Mouse (Mus musculus) stomach, embryonic 14.5 days (tissue): ENCODE results near the gene Slc26a8. TPM values are rescaled to one million over a fixed set of nuclear protein-coding genes. Genes with fewer than 3 reads are reported as not detected.

Source experiments
- ATAC-seq: fragments of 200-750 bp; cut with Nextera tagmentation; 2 replicates; pipeline ENCODE4 v1.8.0; 2017; ENCODE audit warnings: low read depth, moderate TSS enrichment; ENCODE audit not compliant: insufficient number of reproducible peaks, insufficient read depth, low FRiP score
- H3K27ac ChIP-seq: fragments of 300-500 bp; sonication (generic); 2 replicates; pipeline ENCODE4 v1.5.1; 2014; ENCODE audit warnings: mild to moderate bottlenecking, low read length, moderate library complexity, mixed read lengths
- H3K27me3 ChIP-seq: fragments of 300-500 bp; sonication (generic); 2 replicates; pipeline ENCODE4 v1.6.1; 2014; ENCODE audit warnings: low read length, control low read depth, mixed read lengths; ENCODE audit not compliant: control insufficient read depth, insufficient read depth
- H3K36me3 ChIP-seq: fragments of 300-500 bp; sonication (generic); 2 replicates; pipeline ENCODE4 v1.6.1; 2014; ENCODE audit warnings: mild to moderate bottlenecking, control low read depth, low read length, moderate library complexity, mixed read lengths; ENCODE audit not compliant: control insufficient read depth, insufficient read depth
- H3K4me1 ChIP-seq: fragments of 300-500 bp; sonication (generic); 2 replicates; pipeline ENCODE4 v1.6.1; 2014; ENCODE audit warnings: low read length, control low read depth, mixed read lengths; ENCODE audit not compliant: control insufficient read depth, insufficient read depth
- H3K4me2 ChIP-seq: fragments of 300-500 bp; sonication (generic); replicated peaks from 2 replicates; pipeline ENCODE4 v1.6.1; 2014; ENCODE audit warnings: low read depth, low read length, control low read depth
- H3K4me3 ChIP-seq: fragments of 300-500 bp; sonication (generic); 2 replicates; pipeline ENCODE4 v1.5.1; 2014; ENCODE audit warnings: low read depth, low read length, control low read depth
- H3K9ac ChIP-seq: fragments of 300-500 bp; sonication (generic); replicated peaks from 2 replicates; pipeline ENCODE4 v1.6.1; 2014; ENCODE audit warnings: low read depth, mild to moderate bottlenecking, control low read depth, low read length, moderate library complexity, mixed read lengths
- H3K9me3 ChIP-seq: fragments of 300-500 bp; sonication (generic); 2 replicates; pipeline ENCODE4 v1.6.1; 2016; ENCODE audit warnings: low read depth, low read length, control low read depth; ENCODE audit not compliant: control insufficient read depth
- WGBS: fragments of 180-500 bp; shearing (Covaris S2); extraction: QIAGEN DNeasy Blood & Tissue Kit; methylation state at CpG from one replicate; pipeline ENCODE4 v1.1.7; 2014; 5-methylcytosine and 5-hydroxymethylcytosine counted together
- polyA plus RNA-seq: library from polyadenylated mRNA; unstranded; fragments of >200 nt; fragmentation: Nextera tagmentation; extraction: Ambion mirVana; gene quantifications from 2 replicates; pipeline ENCODE4 v1.2.1, GENCODE M21; 2014

Slc26a8 gene
- polyA plus RNA-seq, 1 experiment from 2014 or later = 1.9 TPM

DNA sequence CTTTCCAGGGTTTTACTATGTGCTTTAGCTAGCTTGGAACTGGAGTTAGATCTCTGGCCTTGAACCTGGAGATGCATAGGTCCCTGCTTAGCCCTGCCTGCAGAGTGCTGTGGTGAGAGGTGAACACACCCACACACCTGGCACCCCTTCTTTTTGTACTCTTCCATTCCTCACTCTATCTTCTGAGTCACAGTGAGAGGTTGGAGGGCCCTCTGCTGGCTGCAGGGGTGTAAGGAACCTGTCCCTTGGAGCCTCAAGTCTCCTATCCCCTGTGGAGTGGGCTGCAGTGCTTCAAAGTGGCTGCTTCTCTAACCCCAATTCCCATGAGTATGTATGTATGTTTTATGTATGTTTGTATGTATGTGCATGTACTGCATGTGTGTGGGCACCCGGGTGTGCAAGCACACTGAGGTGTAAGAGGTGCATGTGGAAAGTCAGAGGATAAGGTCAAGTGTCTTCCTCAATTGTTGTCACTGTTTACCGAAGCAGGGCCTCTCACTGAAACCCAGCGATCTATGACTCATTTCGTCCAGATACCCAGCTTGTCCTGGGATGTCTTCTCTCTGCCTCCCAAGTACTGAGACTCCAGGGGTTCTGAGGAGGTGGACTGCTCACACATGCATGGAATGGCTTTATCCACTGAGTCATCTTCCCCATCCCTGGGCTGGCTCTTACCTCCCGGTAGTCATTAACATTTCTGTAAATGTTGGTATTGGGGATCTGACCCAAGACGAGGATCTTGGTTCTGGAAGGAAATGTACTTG lies 41.2 kb downstream of the Slc26a8 start:
- Histone ChIP-seq H3K9me3 (no peaks in the 10 kb centered on the region), H3K4me2 (no peak overlapping the region), H3K27ac (no peak overlapping the region), H3K9ac (no peak overlapping the region), H3K4me3 (no peak overlapping the region), H3K36me3 (no peaks in the 10 kb centered on the region), H3K27me3 (no peaks in the 10 kb centered on the region), H3K4me1 (no peaks in the 10 kb centered on the region)
- no peak for ATAC-seq
- WGBS = 46% methylated on average over 6 of the region's 6 CpGs

DNA sequence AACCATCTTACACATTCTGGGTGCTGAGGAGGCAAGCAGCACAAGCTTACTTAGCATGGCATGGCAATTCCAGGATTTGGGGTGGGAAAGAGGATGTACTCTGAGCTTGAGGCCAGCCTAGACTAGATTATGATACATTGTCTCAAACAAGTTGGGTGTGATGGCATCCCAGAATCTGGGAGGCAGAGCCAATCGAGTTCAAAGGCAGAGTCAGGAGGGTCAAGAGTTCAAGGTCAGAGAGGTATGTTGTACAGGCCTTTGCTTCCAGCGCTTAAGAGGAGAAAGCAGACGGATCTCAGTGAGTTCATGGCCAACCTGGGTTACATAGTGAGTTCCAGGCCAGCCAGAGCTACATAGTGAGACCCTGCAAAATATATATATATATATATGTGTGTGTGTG lies 43.8 kb downstream of the Slc26a8 start:
- 78% methylated on average over 3 of the region's 3 CpGs for WGBS
- Histone ChIP-seq H3K4me2 (no peak overlapping the region), H3K9me3 (no peaks in the 10 kb centered on the region), H3K4me1 (no peaks in the 10 kb centered on the region), H3K27ac (no peak overlapping the region), H3K27me3 (no peaks in the 10 kb centered on the region), H3K9ac (no peak overlapping the region), H3K36me3 (no peaks in the 10 kb centered on the region), H3K4me3 (no peak overlapping the region)
- no peak for ATAC-seq

DNA sequence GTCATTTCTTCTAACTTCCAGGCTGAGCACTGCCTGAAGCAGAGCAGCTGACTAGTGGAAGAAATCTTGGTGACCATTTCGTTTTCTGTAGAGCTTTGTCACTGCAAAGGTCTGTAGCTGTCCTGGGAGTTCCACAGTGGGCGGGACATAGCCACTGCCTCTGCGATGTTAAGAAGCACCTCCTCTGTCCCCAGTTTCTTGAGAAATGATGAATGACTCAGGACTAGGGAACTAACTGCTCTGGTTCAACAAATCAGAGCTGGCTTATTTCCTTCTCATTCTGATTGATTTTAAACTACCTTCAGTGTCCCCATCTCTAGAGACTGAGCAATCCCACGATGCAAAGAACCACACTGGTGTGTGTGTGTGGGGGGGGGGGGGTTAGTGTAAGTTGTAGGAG lies 45.9 kb downstream of the Slc26a8 start:
- H3K36me3 ChIP-seq = no peaks in the 10 kb centered on the region
- no peak overlapping the region for H3K9ac ChIP-seq
- no peak overlapping the region for H3K4me2 ChIP-seq
- H3K27ac ChIP-seq = no peak overlapping the region
- H3K4me3 ChIP-seq = no peak overlapping the region
- H3K27me3 ChIP-seq = no peaks in the 10 kb centered on the region
- no peaks in the 10 kb centered on the region for H3K9me3 ChIP-seq
- WGBS = 35% methylated on average over 4 of the region's 4 CpGs
- ATAC-seq = no peak
- H3K4me1 ChIP-seq = no peaks in the 10 kb centered on the region

DNA sequence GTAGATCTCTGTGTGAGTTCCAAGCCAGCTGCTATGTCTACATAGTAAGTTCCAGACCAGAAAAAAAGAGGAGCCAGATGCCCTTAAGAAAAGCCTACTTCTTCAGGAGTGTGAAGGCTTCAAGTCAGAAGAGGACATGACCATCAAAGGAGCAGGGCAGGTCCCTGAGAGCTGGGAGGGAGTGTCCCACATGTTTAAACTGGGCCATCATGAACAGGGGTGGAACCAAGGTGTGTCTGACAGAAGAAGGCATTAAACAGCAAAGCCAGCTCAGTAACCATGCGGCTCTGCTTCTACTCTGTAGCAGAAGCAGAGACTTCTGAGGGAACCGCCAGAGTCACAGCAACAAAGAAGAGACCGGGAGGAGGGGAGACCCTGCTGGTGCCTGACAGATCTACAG lies 46.3 kb downstream of the Slc26a8 start:
- H3K27ac ChIP-seq = no peak overlapping the region
- no peaks in the 10 kb centered on the region for H3K4me1 ChIP-seq
- ATAC-seq = no peak
- H3K4me2 ChIP-seq = no peak overlapping the region
- no peak overlapping the region for H3K9ac ChIP-seq
- H3K36me3 ChIP-seq = no peaks in the 10 kb centered on the region
- no peaks in the 10 kb centered on the region for H3K9me3 ChIP-seq
- H3K27me3 ChIP-seq = no peaks in the 10 kb centered on the region
- H3K4me3 ChIP-seq = no peak overlapping the region
- 34% methylated on average over 3 of the region's 3 CpGs for WGBS

DNA sequence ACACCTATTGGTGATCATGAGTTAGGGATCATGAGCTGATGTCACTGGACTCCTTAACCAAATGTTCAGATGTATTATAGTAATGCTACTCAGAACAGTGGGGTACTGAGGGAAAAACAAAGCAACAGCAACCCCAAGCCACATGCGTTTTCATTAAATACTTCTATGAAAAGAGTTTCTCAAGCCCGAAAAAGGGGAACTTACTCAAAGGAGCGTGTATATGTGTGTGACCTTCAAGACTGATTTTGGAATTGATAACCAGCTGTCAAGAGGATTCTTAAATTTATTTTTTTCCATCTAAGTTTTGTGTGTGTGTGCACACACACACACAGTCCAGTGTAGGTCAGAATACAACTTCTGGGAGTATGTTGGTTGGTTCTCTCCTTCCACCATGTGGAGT lies 49.9 kb downstream of the Slc26a8 start:
- Histone ChIP-seq H3K36me3 (no peaks in the 10 kb centered on the region), H3K27ac (no peak overlapping the region), H3K9me3 (no peaks in the 10 kb centered on the region), H3K9ac (no peak overlapping the region), H3K4me1 (no peaks in the 10 kb centered on the region), H3K4me2 (no peak overlapping the region), H3K4me3 (no peak overlapping the region), H3K27me3 (no peaks in the 10 kb centered on the region)
- ATAC-seq = no peak
- WGBS = 81% methylated on average over 3 of the region's 3 CpGs

DNA sequence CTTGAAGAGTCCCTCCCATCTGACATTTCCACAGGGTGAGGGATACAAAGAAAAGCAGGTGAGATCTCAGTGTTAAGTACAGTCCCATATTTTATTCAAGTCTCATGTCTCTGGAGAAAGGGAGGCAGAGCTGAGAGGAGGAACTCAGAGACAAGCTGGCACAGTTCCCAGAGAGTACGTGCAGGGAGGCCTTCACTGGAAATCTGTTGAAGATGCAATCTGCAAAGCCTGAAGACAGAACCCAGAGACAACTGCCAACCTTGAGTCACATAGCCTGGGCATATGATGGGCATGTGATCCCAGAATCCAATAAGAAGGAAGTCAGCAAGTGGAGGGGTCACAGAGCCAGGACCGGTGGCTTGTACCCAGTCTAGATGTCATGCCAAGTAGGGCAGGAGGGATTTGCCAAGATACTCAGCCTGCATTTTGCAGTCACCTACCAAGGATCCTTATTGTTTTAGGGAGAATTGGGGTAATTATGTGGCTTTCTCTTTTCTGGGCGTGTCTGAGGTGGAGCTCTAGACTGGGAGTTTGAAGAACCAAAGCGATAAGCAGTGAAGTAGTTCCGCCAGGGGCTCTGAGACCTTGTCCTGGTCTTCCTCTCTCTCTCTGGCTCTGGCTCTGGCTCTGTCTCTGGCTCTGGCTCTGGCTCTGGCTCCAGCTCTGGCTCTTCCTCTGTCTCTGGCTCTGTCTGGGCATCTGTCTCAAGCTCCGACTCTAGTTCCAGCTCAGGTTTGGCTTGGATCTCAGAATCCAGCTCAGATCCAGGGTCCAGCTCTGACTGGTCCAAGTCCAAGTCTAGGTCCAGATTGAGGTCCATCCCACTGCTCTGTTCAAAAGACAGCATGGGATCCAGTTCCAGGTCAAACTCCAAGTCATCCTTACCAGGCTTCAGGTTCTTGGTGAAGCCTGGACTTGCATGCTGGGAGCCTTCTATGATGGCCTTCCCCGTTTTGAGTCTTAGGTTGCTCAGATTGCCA lies 52.0 kb downstream of the Slc26a8 start:
- Histone ChIP-seq H3K4me1 (no peaks in the 10 kb centered on the region), H3K9ac (no peak overlapping the region), H3K27me3 (no peaks in the 10 kb centered on the region), H3K9me3 (no peaks in the 10 kb centered on the region), H3K4me2 (no peak overlapping the region), H3K36me3 (no peaks in the 10 kb centered on the region), H3K27ac (no peak overlapping the region), H3K4me3 (no peak overlapping the region)
- no peak for ATAC-seq
- WGBS = 82% methylated on average over 7 of the region's 7 CpGs

DNA sequence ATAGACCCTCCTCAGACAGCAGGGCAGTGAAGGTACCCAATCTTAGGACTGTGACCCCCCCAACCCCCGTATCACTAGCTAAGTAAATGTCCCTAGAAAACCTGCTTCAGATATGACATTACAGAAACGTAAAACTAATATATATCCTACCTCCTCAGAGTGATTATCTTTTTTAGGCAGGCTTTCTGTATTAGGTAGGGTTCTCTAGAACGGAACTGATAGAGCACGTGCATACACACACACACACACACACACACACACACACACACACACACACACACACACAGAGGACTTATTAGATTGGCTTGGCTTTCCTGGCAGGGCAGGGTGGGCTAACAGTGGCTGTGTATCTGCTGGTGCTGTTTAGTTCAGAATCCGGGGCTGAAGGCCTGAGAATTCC lies 54.2 kb downstream of the Slc26a8 start:
- 61% methylated on average over 5 of the region's 5 CpGs for WGBS
- Histone ChIP-seq H3K4me3 (no peak overlapping the region), H3K27ac (no peak overlapping the region), H3K9me3 (no peaks in the 10 kb centered on the region), H3K4me2 (no peak overlapping the region), H3K9ac (no peak overlapping the region), H3K36me3 (no peaks in the 10 kb centered on the region), H3K4me1 (no peaks in the 10 kb centered on the region), H3K27me3 (no peaks in the 10 kb centered on the region)
- no peak for ATAC-seq

DNA sequence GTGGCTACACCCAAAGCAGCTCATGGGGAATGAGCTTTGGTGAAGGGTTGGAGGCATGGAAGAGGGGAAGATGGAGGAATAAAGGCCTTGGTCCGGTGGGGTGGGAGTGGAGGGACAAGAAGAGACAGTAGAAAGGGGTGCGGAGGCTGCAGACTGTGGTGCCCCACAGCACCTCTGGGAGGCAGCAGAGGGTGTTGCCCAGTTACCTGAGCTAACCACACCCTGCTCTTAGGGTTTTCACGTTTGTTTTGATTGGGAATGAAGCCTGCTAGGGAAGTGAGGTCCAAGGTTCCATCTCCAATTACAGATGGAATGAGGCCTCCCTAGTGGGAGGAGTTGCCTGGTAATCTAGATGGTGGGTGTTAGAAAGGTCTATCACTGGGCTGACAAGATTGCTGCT lies 60.9 kb downstream of the Slc26a8 start:
- no peak overlapping the region for H3K27ac ChIP-seq

More for the DNA sequence above, 60.9 kb downstream of the Slc26a8 start:
- ATAC-seq = no peak
- Histone ChIP-seq H3K36me3 (no peaks in the 10 kb centered on the region), H3K9me3 (no peaks in the 10 kb centered on the region), H3K27me3 (no peaks in the 10 kb centered on the region), H3K4me3 (no peak overlapping the region), H3K9ac (no peak overlapping the region), H3K4me1 (no peaks in the 10 kb centered on the region), H3K4me2 (no peak overlapping the region)
- 41% methylated on average over 3 of the region's 3 CpGs for WGBS
